Mouse (Mus musculus) CD4-positive, CD25-positive, alpha-beta regulatory T cell, adult 4 months (primary cell): ENCODE data around the gene Megf8. TPM values are rescaled to one million over a fixed set of nuclear protein-coding genes. Genes with fewer than 3 reads are reported as not detected.
"Not testable (repeated sequence)": the region's sequence is repeated elsewhere in the genome, so short reads cannot be mapped to it uniquely, and the experiment has no call there.

Experiments
- ATAC-seq: one replicate; pipeline ENCODE4 v1.8.0; 2017
- polyA plus RNA-seq, 2 experiments: library from polyadenylated mRNA; unstranded; fragments of 100-300 nt; shearing (Covaris generic); gene quantifications; one replicate each; pipeline ENCODE4 v1.2.1; 2017

Megf8 gene
- polyA plus RNA-seq, 2 experiments from 2014 or later: 0.10 to 0.11 TPM

DNA sequence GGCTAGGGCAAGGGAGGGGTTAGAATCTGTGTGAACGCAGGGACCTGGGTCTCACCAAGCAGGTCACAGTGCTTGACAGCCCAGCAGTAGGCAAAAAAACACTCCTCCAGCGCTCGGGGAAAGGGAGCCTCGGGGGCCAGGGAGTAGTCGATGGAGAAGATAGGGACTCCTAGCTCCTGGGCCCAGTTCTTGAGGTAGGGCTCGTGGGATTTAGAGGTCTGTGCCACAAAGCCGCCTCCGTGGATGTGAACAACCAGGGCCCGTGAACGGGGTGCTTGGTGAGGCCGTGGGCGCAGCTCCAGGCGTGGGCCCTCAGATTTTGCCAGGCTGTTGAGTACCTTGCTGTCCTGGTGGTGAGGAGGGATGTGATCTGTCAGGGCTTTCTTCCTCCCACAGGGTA lies 67.4 kb downstream of the Megf8 start:
- no peak for ATAC-seq

DNA sequence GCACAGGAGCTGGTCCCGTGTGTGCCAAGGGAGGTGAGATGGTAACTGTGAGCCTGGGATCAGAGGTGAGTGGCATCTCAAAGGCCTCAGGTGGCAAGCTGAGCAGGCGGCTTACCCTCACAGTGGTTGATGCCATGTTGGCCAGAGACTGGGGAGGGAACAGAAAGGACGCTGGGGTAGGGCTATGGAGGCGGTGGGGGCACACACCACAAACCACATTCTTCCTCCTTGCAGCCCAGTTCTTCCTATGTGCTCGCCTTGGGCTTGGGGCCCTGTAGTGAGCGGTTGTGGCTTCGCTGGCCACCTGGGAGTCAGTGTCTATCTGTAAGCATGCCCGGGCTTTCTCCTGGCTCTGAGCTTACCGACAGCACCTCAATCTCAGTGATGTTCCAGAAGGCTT lies 67.9 kb downstream of the Megf8 start:
- ATAC-seq: no peak

DNA sequence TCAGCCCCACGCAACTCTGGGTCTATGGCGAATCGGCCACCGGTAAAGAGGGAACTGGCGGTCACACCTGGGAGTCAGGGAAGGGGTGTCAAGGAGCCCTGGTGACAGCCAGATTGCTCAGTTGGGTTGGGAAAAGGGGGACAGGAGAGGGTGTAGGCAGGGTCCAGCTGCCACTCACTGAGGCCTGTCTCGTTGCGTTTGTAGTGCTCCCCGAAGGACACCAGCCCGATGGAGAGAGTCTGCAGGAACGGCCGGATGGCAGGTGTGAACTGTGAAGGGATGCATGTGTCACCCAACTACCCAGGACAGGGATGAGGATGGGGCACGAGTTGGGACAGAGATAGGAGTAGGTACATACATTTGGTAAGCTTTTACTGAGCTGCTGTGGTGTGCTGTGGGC lies 68.3 kb downstream of the Megf8 start:
- ATAC-seq: no peak

GRCm38 (mm10) chr7:25385850-25386555 lies 69.0 kb downstream of the Megf8 start:
- ATAC-seq: peak; percentile 97

GRCm38 (mm10) chr7:25387811-25388440 lies 71.0 kb downstream of the Megf8 start:
- no peak for ATAC-seq

- ATAC-seq: no peak
Measured at GRCm38 (mm10) chr7:25388916-25389315, 72.0 kb downstream of the Megf8 start.

GRCm38 (mm10) chr7:25390054-25390770 lies 73.2 kb downstream of the Megf8 start:
- ATAC-seq: no peak

DNA sequence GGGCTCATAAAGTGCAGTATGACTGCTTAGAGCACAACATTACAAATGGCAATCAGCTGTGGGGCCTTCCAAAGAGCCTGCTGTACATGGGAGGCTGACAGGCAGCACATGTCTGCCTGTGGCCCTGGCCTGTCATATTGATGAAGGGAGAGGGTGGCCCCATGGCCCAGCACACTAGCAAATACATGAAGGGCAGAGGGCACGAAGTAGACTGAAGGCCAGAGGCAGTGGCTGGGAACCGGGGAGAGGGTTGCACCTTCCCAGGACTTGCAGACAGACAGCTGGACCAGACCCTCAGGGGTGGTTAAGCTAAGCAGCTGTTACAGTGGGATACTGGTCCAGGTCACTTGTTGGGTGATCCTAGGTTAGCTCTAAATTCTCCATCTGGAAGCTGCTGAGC lies 74.0 kb downstream of the Megf8 start:
- ATAC-seq: no peak

- no peak for ATAC-seq
Measured at GRCm38 (mm10) chr7:25391856-25392453, 75.0 kb downstream of the Megf8 start.

DNA sequence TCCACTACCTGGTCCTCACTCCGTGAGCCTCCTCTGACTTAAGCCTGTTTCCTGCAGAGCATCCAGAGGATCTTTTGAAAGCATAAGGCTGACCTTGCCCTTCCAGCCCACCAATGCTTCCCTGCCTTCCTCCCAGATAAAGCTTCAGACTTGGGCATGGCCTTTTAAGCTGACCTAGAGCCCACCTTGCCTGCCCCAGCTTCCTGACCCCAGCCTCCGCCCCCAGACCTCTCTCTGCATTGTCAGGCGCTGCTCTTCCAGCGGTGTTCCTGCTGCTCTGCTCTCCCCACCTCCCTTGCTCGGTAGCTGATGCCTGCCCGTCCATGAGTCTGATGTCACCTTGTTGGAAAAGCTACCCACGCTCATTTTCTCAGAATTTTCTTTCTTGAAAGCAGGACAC lies 75.9 kb downstream of the Megf8 start:
- no peak for ATAC-seq

- no peak for ATAC-seq
Measured at GRCm38 (mm10) chr7:25393451-25394210, 76.7 kb downstream of the Megf8 start.

DNA sequence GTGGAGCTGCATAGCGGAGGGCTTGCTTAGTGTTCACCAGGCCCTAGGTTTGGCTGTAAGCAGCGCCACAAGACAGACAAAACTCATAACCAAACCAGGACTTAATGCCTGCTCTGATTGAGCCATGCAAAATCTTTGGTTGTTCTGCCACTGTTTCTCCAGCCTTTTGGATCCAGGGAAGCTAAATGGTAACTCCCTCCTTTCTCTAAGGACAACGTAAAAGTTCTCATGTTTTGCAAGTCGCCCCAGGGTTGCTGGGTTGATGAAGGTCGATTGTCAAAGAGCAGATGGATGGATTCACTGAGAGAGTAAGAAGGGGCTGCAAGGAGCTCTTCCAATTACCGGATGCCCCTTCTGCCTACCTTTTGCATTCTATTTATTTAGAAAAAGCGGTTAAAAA lies 77.8 kb downstream of the Megf8 start:
- ATAC-seq: no peak

- peak; percentile 40 for ATAC-seq
Measured at GRCm38 (mm10) chr7:25395186-25395557, 78.2 kb downstream of the Megf8 start.

GRCm38 (mm10) chr7:25395558-25396521 lies 78.9 kb downstream of the Megf8 start:
- peak; percentile 99 for ATAC-seq

- no peak for ATAC-seq
Measured at GRCm38 (mm10) chr7:25396621-25397020, 79.7 kb downstream of the Megf8 start.

DNA sequence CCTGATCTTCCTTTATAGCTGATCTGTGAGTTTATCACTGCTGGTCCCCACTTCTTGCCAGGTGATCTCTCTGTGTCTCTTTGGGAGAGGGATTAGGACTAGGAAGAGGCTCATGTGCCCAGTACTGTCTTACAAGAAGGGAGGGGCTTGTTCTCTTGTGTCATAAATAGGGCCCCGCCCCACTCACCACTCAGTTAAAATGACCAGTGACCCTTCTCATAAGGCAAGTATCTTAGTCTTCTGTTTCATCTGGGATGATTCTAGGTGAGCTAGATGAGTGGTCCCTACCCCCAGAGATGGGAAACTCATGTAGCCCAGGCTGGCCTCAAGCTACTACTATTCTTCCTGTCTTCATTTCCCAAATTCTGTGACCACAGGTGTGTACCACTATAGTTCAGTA lies 81.6 kb downstream of the Megf8 start, which contains the start of gene Lipe:
Lipe (minus strand) TSS at position 101 of the 400 bp plus-strand sequence.
- no peak for ATAC-seq

GRCm38 (mm10) chr7:25399028-25399427 lies 82.1 kb downstream of the Megf8 start:
- not testable (repeated sequence) for ATAC-seq

- no peak for ATAC-seq
Measured at GRCm38 (mm10) chr7:25401551-25401950, 84.6 kb downstream of the Megf8 start.

DNA sequence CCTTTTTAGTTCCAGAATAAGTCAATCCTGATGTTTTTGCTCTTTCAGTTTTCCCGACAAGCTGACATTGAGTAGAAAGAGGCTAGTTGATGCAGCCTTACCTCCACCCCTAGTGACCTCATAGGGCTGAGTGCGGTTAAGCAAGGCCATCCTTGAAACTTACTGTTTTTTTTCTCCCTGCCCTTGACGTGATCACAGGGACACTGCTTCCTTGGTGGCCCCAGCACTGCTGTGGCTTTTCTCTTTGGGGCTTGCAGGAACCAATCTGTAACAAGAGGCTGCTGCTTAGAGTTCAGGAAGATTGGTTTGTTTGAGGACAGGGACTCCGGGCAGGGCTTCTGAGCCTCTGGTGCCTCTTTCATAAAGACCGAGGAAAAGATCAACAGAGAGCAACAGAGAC lies 85.0 kb downstream of the Megf8 start:
- ATAC-seq: no peak

DNA sequence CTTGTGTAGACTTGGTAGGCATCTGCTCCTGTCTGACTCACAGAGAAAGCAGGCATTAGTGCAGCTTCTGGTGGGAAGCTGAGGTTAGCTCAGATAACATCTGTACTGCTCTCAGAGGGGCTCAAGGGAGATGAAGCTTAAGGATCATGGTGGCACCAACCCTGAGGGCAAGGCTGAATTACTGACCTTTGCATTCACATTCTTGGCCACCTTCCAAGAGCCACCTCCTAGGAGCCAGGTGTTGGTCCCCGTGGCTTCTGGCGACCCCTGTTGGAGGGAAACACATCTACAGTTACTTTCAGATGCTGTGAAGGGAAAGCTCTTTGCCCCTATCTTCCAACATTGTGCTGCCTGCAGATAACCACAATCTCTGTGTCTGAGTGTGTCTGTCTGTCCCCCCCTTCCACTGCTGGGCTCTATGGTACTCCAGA lies 85.7 kb downstream of the Megf8 start:
- ATAC-seq: peak; percentile 58

DNA sequence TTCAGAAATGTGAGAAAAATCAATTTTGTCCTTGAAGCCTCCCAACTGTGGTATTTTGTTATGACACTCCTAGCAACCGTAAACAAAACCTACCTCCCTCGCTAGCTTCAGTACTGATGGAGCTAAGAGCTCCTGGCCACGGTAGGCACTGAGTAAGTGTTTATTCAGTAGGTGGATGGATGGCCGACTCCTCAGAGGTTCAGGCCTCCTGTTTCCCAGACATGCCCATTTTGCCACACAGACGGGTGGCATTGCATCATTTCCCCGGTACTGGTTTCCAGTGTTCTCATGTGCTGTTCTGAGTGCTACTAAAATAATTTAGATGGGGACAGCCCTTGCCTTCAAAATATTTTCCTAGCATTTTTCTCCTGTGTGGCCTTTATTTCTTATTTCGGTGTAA lies 89.5 kb downstream of the Megf8 start:
- no peak for ATAC-seq
